Mouse (Mus musculus): ENCODE measurements at regions not wholly inside any gene's neighbourhood (a gene's known extent, or its start where the extent isn't known, plus 50 kb on each side); places are given as distances from the start of the nearest gene placed in this dataset.

GRCm38 (mm10) chr2:12697209-12697608 is 226.6 kb upstream of the Pter start:
- no peaks in the 10 kb centered on the region for H3K27me3 ChIP-seq (ENCODE audit: poor library complexity, severe bottlenecking)
- H3K4me3 ChIP-seq = no peak overlapping the region
- H3K9me3 ChIP-seq = no peaks in the 10 kb centered on the region
- no peaks in the 10 kb centered on the region for H3K4me1 ChIP-seq
- WGBS = 82% methylated on average over 1 of the region's 1 CpGs
- H3K36me3 ChIP-seq (replicated peaks) = no peaks in the 10 kb centered on the region
- no peak for DNase-seq (ENCODE audit: extremely low spot score, low spot score)
- no peak overlapping the region for H3K27ac ChIP-seq

GRCm38 (mm10) chr2:12699331-12699730 is 224.5 kb upstream of the Pter start:
- Histone ChIP-seq H3K4me3 (no peak overlapping the region), H3K27me3 (ENCODE audit: poor library complexity, severe bottlenecking) (no peaks in the 10 kb centered on the region), H3K4me1 (no peaks in the 10 kb centered on the region), H3K36me3 (replicated peaks) (no peaks in the 10 kb centered on the region), H3K9me3 (no peaks in the 10 kb centered on the region), H3K27ac (no peak overlapping the region)
- WGBS = 79% methylated on average over 3 of the region's 3 CpGs
- DNase-seq (ENCODE audit: extremely low spot score, low spot score) = no peak

- DNase-seq (ENCODE audit: extremely low spot score, low spot score) = no peak
- Histone ChIP-seq H3K4me3 (no peak overlapping the region), H3K27ac (no peak overlapping the region), H3K36me3 (replicated peaks) (no peaks in the 10 kb centered on the region), H3K9me3 (no peaks in the 10 kb centered on the region), H3K27me3 (ENCODE audit: poor library complexity, severe bottlenecking) (no peaks in the 10 kb centered on the region), H3K4me1 (peaks cover 5% of the 10 kb centered on the region)
- WGBS = 83% methylated on average over 3 of the region's 3 CpGs
These were observed 216.3 kb upstream of the Pter start for GRCm38 (mm10) chr2:12707514-12707913.

- peaks cover 5% of the 10 kb centered on the region for H3K4me1 ChIP-seq
- no peak overlapping the region for H3K4me3 ChIP-seq
- H3K27me3 ChIP-seq (ENCODE audit: poor library complexity, severe bottlenecking) = no peaks in the 10 kb centered on the region
- 60% methylated on average over 16 of the region's 16 CpGs for WGBS
- H3K27ac ChIP-seq = no peak overlapping the region
- peak; percentile 41 for DNase-seq (ENCODE audit: extremely low spot score, low spot score)
- H3K9me3 ChIP-seq = no peaks in the 10 kb centered on the region
- H3K36me3 ChIP-seq (replicated peaks) = no peaks in the 10 kb centered on the region
These were observed 214.5 kb upstream of the Pter start for GRCm38 (mm10) chr2:12709156-12709923.

GRCm38 (mm10) chr2:12709924-12710240 is 214.0 kb upstream of the Pter start:
- no peak for DNase-seq (ENCODE audit: extremely low spot score, low spot score)
- no peaks in the 10 kb centered on the region for H3K9me3 ChIP-seq
- H3K27me3 ChIP-seq (ENCODE audit: poor library complexity, severe bottlenecking) = no peaks in the 10 kb centered on the region
- peaks cover 5% of the 10 kb centered on the region for H3K4me1 ChIP-seq
- H3K4me3 ChIP-seq = no peak overlapping the region
- H3K36me3 ChIP-seq (replicated peaks) = no peaks in the 10 kb centered on the region
- no peak overlapping the region for H3K27ac ChIP-seq
- 97% methylated on average over 2 of the region's 2 CpGs for WGBS

- H3K36me3 ChIP-seq (replicated peaks) = no peaks in the 10 kb centered on the region
- DNase-seq (ENCODE audit: extremely low spot score, low spot score) = no peak
- H3K9me3 ChIP-seq = no peaks in the 10 kb centered on the region
- no peak overlapping the region for H3K4me3 ChIP-seq
- 55% methylated on average over 3 of the region's 3 CpGs for WGBS
- H3K27me3 ChIP-seq (ENCODE audit: poor library complexity, severe bottlenecking) = no peaks in the 10 kb centered on the region
- peaks cover 10% of the 10 kb centered on the region for H3K4me1 ChIP-seq
- no peak overlapping the region for H3K27ac ChIP-seq
These were observed 207.5 kb upstream of the Pter start for GRCm38 (mm10) chr2:12716124-12717012.

- Histone ChIP-seq H3K4me3 (no peak overlapping the region), H3K9me3 (no peaks in the 10 kb centered on the region), H3K27me3 (ENCODE audit: poor library complexity, severe bottlenecking) (no peaks in the 10 kb centered on the region), H3K36me3 (replicated peaks) (no peaks in the 10 kb centered on the region), H3K27ac (no peak overlapping the region), H3K4me1 (no peaks in the 10 kb centered on the region)
- WGBS = 91% methylated on average over 4 of the region's 4 CpGs
- DNase-seq (ENCODE audit: extremely low spot score, low spot score) = no peak
These were observed 194.6 kb upstream of the Pter start for GRCm38 (mm10) chr2:12729251-12729650.

- Histone ChIP-seq H3K4me3 (no peak overlapping the region), H3K27ac (no peak overlapping the region), H3K9me3 (no peaks in the 10 kb centered on the region), H3K27me3 (ENCODE audit: poor library complexity, severe bottlenecking) (no peaks in the 10 kb centered on the region), H3K4me1 (no peaks in the 10 kb centered on the region), H3K36me3 (replicated peaks) (no peaks in the 10 kb centered on the region)
- no peak for DNase-seq (ENCODE audit: extremely low spot score, low spot score)
- 46% methylated on average over 2 of the region's 2 CpGs for WGBS
These were observed 186.7 kb upstream of the Pter start for GRCm38 (mm10) chr2:12737140-12737539.

GRCm38 (mm10) chr2:12746856-12747255 is 177.0 kb upstream of the Pter start:
- H3K9me3 ChIP-seq = no peaks in the 10 kb centered on the region
- no peak overlapping the region for H3K27ac ChIP-seq
- no peaks in the 10 kb centered on the region for H3K36me3 ChIP-seq (replicated peaks)
- WGBS = 81% methylated on average over 1 of the region's 1 CpGs
- no peaks in the 10 kb centered on the region for H3K27me3 ChIP-seq (ENCODE audit: poor library complexity, severe bottlenecking)
- DNase-seq (ENCODE audit: extremely low spot score, low spot score) = no peak
- H3K4me1 ChIP-seq = no peaks in the 10 kb centered on the region
- H3K4me3 ChIP-seq = no peak overlapping the region

- no peaks in the 10 kb centered on the region for H3K9me3 ChIP-seq
- no peaks in the 10 kb centered on the region for H3K36me3 ChIP-seq (replicated peaks)
- no peak overlapping the region for H3K27ac ChIP-seq
- no peaks in the 10 kb centered on the region for H3K4me1 ChIP-seq
- no peak for DNase-seq (ENCODE audit: extremely low spot score, low spot score)
- H3K4me3 ChIP-seq = no peak overlapping the region
- H3K27me3 ChIP-seq (ENCODE audit: poor library complexity, severe bottlenecking) = no peaks in the 10 kb centered on the region
- WGBS = 85% methylated on average over 1 of the region's 1 CpGs
These were observed 165.0 kb upstream of the Pter start for GRCm38 (mm10) chr2:12758816-12759215.

- no peak overlapping the region for H3K27ac ChIP-seq
- no peaks in the 10 kb centered on the region for H3K36me3 ChIP-seq (replicated peaks)
- DNase-seq (ENCODE audit: extremely low spot score, low spot score) = no peak
- H3K9me3 ChIP-seq = no peaks in the 10 kb centered on the region
- no peak overlapping the region for H3K4me3 ChIP-seq
- WGBS = 94% methylated on average over 3 of the region's 3 CpGs
- no peaks in the 10 kb centered on the region for H3K4me1 ChIP-seq
- no peaks in the 10 kb centered on the region for H3K27me3 ChIP-seq (ENCODE audit: poor library complexity, severe bottlenecking)
These were observed 163.9 kb upstream of the Pter start for GRCm38 (mm10) chr2:12759931-12760330.

GRCm38 (mm10) chr2:12761461-12761860 is 162.4 kb upstream of the Pter start:
- no peak overlapping the region for H3K4me3 ChIP-seq
- H3K27ac ChIP-seq = no peak overlapping the region
- no peaks in the 10 kb centered on the region for H3K27me3 ChIP-seq (ENCODE audit: poor library complexity, severe bottlenecking)
- no peaks in the 10 kb centered on the region for H3K4me1 ChIP-seq
- DNase-seq (ENCODE audit: extremely low spot score, low spot score) = no peak
- 89% methylated on average over 3 of the region's 3 CpGs for WGBS
- no peaks in the 10 kb centered on the region for H3K9me3 ChIP-seq
- no peaks in the 10 kb centered on the region for H3K36me3 ChIP-seq (replicated peaks)

GRCm38 (mm10) chr2:12764510-12764909 is 159.3 kb upstream of the Pter start:
- Histone ChIP-seq H3K36me3 (replicated peaks) (no peaks in the 10 kb centered on the region), H3K4me3 (no peak overlapping the region), H3K27ac (no peak overlapping the region), H3K9me3 (no peaks in the 10 kb centered on the region), H3K4me1 (no peaks in the 10 kb centered on the region), H3K27me3 (ENCODE audit: poor library complexity, severe bottlenecking) (no peaks in the 10 kb centered on the region)
- WGBS = 84% methylated on average over 1 of the region's 1 CpGs
- no peak for DNase-seq (ENCODE audit: extremely low spot score, low spot score)
